Mouse (Mus musculus): ENCODE measurements at regions not wholly inside any gene's neighbourhood (a gene's known extent, or its start where the extent isn't known, plus 50 kb on each side); places are given as distances from the start of the nearest gene placed in this dataset.

DNA sequence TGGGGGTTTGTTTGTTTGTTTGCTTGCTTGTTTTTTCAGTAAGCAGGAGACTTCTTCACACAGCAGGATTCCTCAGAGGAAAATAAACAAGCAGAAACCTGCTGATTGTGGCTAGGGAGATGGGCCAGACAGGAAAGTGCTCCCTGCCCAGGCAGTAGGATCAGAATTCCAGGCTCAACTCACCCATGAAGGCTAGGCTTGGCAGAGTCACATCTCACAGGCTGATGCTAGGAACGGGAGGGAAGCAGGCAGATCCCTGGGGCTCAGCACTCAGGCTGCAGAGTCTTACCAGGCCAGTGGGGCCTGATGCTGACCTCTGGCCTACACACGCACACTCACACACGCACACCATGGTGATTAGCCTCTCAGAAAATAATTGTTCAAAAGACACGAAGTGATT, 498.5 kb downstream of the Plekhb2 start:
- TF ChIP-seq POLR2A (IDR thresholded peaks at IDR 0.05; ENCODE audit: borderline replicate concordance, extremely low read depth, low read depth, low read length), result no peak
- TF ChIP-seq CTCF (IDR thresholded peaks at IDR 0.05; ENCODE audit: insufficient read depth, low read length), result no peak

Data from lung, adult 2 months (tissue).